Mouse (Mus musculus) embryo, embryonic 10 days (tissue): Measurements from ENCODE around the gene Shf.

Source experiments
- DNase-seq: peaks from one replicate; pipeline ENCODE4 v3.0.0-alpha.2; 2015; ENCODE audit warnings: low spot score

Shf gene

GRCm38 (mm10) chr2:122301921-122302573 lies 66.9 kb downstream of the Shf start:
- no peak for DNase-seq

GRCm38 (mm10) chr2:122301081-122301920 lies 67.7 kb downstream of the Shf start:
- peak; percentile 54 for DNase-seq

- peak; percentile 15 for DNase-seq
Measured at GRCm38 (mm10) chr2:122300656-122301020, 68.3 kb downstream of the Shf start.

- no peak for DNase-seq
Measured at GRCm38 (mm10) chr2:122299911-122300655, 68.9 kb downstream of the Shf start.
